Mouse (Mus musculus) MEL (cell line): ENCODE measurements around the gene Spire2.

Experiments used
- CHD1 ChIP-seq: IDR thresholded peaks from 2 replicates; pipeline ENCODE4 v1.6.1; 2012; ENCODE audit warnings: low read depth, mild to moderate bottlenecking, inconsistent platforms, low read length, improper control_type of control experiment
- CTCF ChIP-seq, 3 experiments: IDR thresholded peaks in 2 of 3; conservative IDR thresholded peaks in 1 of 3; 2 replicates each; pipeline ENCODE4 v1.5.1; 2011 to 2012; ENCODE audit warnings: low read length in 3 of 3, low read depth in 2 of 3, mild to moderate bottlenecking in 2 of 3, improper control_type of control experiment in 1 of 3, inconsistent platforms in 1 of 3, mixed read lengths in 1 of 3, moderate library complexity in 1 of 3; ENCODE audit not compliant: control insufficient read depth in 1 of 3, insufficient read depth in 1 of 3, poor library complexity in 1 of 3, severe bottlenecking in 1 of 3
- HCFC1 ChIP-seq: IDR thresholded peaks from 2 replicates; pipeline ENCODE4 v1.6.1; 2012; ENCODE audit warnings: low read depth, mild to moderate bottlenecking, inconsistent platforms, low read length, improper control_type of control experiment, moderate library complexity
- MAFK ChIP-seq: IDR thresholded peaks from 2 replicates; pipeline ENCODE4 v1.6.1; 2011; ENCODE audit warnings: low read depth, mild to moderate bottlenecking, low read length, improper control_type of control experiment, borderline replicate concordance
- MEF2A ChIP-seq: IDR thresholded peaks from 2 replicates; pipeline ENCODE4 v1.6.1; 2014; ENCODE audit warnings: low read depth, mild to moderate bottlenecking, inconsistent platforms, low read length, improper control_type of control experiment; ENCODE audit not compliant: poor library complexity, insufficient replicate concordance, severe bottlenecking; ENCODE audit errors: extremely low read depth
- NELFE ChIP-seq: IDR thresholded peaks from 2 replicates; pipeline ENCODE4 v1.6.1; 2011; ENCODE audit warnings: low read depth, low read length, improper control_type of control experiment
- POLR2A ChIP-seq, 2 experiments: IDR thresholded peaks; 2 replicates each; pipeline ENCODE4 v1.6.1; 2011 to 2012; ENCODE audit warnings: low read length in 2 of 2, mild to moderate bottlenecking in 2 of 2, control low read depth in 1 of 2, improper control_type of control experiment in 1 of 2, low read depth in 1 of 2, moderate library complexity in 1 of 2; ENCODE audit not compliant: control insufficient read depth in 1 of 2, insufficient read depth in 1 of 2, poor library complexity in 1 of 2
- RCOR1 ChIP-seq: IDR thresholded peaks from 2 replicates; pipeline ENCODE4 v1.6.1; 2012; ENCODE audit warnings: low read depth, mild to moderate bottlenecking, inconsistent platforms, low read length, improper control_type of control experiment
- SIN3A ChIP-seq: IDR thresholded peaks from 2 replicates; pipeline ENCODE4 v1.6.1; 2012; ENCODE audit warnings: low read length, improper control_type of control experiment, inconsistent platforms
- SMC3 ChIP-seq: IDR thresholded peaks from 2 replicates; pipeline ENCODE4 v1.6.1; 2011; ENCODE audit warnings: low read depth, low read length, improper control_type of control experiment
- TBP ChIP-seq: IDR thresholded peaks from 2 replicates; pipeline ENCODE4 v1.8.0; 2011; ENCODE audit warnings: low read depth, low read length, improper control_type of control experiment
- USF1 ChIP-seq: IDR thresholded peaks from 2 replicates; pipeline ENCODE4 v1.6.1; 2014; ENCODE audit warnings: low read depth, mild to moderate bottlenecking, inconsistent platforms, low read length, improper control_type of control experiment, moderate library complexity
- ZKSCAN1 ChIP-seq: IDR thresholded peaks from 2 replicates; pipeline ENCODE4 v1.6.1; 2012; ENCODE audit warnings: low read depth, mild to moderate bottlenecking, inconsistent platforms, low read length, improper control_type of control experiment, moderate library complexity

DNA sequence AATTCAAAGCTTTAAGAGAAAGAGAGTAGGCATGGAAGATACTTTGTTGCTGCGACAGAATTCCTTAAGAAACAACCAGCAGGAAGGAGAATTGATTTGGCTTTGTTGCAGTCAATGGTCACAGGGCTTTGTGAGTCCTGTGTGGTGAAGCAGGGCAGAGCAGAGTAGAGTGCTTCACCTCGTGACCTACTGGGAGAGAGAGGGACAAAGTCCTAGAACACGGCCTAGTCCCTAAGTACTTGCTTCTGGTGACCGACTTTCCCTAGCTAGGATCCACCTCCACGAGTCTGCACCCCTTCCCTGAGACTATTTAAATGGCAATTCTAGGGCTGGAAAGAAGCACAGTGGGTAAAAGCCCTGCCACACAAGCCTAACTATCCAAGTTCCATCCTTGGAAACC lies 2.6 kb upstream of the Spire2 start:
- TF ChIP-seq HCFC1 (no peak), CHD1 (no peak), RCOR1 (no peak), TBP (no peak), CTCF (IDR thresholded peaks at IDR 0.05 in 2 of 3, conservative IDR thresholded peaks at IDR 0.05 in 1 of 3; ENCODE audit: control insufficient read depth in 1 of 3, insufficient read depth in 1 of 3, low read depth in 2 of 3, low read length in 3 of 3, poor library complexity in 1 of 3, severe bottlenecking in 1 of 3) (no peak), MAFK (no peak), ZKSCAN1 (no peak), USF1 (no peak), MEF2A (no peak), SIN3A (no peak), NELFE (no peak), POLR2A (IDR thresholded peaks at IDR 0.05; ENCODE audit: control insufficient read depth in 1 of 2, insufficient read depth in 1 of 2, low read depth in 1 of 2, low read length in 2 of 2, poor library complexity in 1 of 2) (no peak), SMC3 (no peak)
